Mouse (Mus musculus): ENCODE measurements around the gene Map3k20.
A peak's percentile ranks its signal among the peaks of the same experiment; 100 is the strongest.

The Map3k20 gene

GRCm38 (mm10) chr2:72285256-72285887 lies at the start of gene Map3k20:
Map3k20 (plus strand) TSS chr2:72285637.
- DNase-seq (ENCODE audit: inconsistent ontology term) = peak; percentile 80

DNA sequence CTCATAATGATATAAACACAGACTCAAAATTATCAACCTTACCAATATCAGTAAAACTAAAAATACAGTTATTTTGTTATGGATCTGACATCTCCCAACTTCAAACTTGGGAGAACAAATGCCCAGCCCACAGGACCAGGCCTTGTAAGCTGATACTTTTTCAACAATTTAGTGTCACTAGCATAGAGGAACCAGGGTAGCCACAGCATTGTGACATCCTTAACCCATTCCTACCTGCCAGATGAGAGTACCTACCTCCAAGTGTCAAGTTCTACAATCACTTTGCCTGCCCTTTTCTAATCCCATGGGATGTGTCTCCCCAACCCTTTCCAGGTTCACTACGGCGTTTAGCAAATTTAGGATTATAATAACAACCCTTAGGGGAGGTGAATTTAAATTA lies 47.0 kb upstream of the Map3k20 start:
- no peak for DNase-seq (ENCODE audit: inconsistent ontology term)

GRCm38 (mm10) chr2:72238925-72239324 lies 46.5 kb upstream of the Map3k20 start:
- no peak for DNase-seq (ENCODE audit: inconsistent ontology term)

DNA sequence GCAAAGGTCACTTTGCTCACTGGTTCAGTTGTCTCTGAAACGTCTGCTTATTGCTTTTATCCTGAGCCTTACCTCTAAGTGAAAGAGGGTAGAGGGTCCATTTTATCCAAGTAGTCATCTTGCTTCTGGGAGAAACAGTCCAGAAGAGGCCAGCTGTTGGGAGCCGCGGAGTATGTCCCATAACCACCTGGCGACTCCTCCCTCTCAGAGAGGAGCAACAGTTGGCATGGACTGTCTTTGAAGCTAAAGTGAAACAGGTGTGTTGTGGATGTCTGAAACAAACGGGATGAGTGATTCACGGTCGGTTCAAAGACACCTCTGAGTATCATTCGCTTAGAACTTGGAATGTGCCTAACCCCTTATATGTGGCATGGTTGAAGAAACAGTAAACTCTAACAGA lies 46.0 kb upstream of the Map3k20 start:
- no peak for DNase-seq (ENCODE audit: inconsistent ontology term)

- DNase-seq (ENCODE audit: inconsistent ontology term) = no peak
Observed at GRCm38 (mm10) chr2:72239993-72240392, 45.4 kb upstream of the Map3k20 start.

DNA sequence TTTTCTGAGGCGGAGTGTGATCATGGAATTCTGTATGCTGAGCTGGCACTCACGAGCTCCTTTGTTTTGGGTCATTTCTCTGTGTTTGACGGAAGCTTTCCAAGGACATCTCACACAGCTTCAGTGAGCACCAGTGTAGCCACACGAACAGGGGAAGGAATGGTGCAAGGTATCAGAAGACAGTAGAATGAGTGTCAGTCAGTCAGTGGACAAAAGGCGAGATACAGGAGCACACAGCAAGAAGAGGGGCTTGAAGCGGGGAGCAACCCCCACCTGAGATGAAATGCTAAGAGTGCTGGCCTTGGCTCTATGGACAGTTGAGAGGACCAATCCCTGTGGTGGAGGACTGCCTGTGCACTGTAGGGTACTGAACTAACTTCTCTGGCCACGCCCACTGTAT lies 44.7 kb upstream of the Map3k20 start:
- DNase-seq (ENCODE audit: inconsistent ontology term) = no peak

DNA sequence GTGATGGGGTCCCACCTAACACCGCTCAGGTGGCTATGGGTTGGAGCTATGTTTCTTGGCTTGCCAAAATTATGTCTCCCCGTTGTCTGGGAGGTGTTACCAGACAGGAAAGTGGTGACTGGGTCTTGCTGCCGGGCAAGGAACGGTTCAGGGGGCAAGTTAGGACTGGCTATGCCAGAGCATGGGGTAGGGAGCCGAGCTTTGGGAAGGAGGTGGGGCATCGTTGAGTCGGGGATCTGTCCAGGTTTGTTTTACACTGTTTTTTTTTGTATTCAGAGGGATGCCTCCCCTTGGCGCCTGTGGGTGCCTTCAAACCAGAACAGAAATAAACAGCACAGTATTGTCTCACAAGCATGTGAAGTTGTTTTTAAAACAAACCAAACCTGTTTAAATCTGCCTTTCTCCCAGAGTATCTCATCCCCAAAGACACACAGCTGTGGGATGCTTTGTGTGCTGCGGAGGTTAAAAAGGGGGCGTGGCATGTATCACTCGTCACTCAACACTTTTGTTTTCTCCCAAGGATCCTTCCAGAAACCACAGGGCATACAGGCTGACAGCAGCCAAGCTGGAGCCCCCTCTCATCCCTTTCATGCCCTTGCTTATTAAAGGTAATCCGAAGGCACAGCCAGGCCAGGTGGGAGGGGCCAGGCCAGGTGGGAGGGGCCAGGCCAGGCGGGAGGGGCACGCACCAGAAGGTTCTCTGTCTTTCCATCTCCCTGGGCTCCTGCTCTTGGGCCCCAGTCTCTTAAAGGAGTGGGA lies 43.5 kb upstream of the Map3k20 start:
- DNase-seq (ENCODE audit: inconsistent ontology term) = peak; percentile 16

- no peak for DNase-seq (ENCODE audit: inconsistent ontology term)
Observed at GRCm38 (mm10) chr2:72242910-72243675, 42.3 kb upstream of the Map3k20 start.

GRCm38 (mm10) chr2:72245631-72246030 lies 39.8 kb upstream of the Map3k20 start:
- no peak for DNase-seq (ENCODE audit: inconsistent ontology term)

- no peak for DNase-seq (ENCODE audit: inconsistent ontology term)
Observed at GRCm38 (mm10) chr2:72246376-72246775, 39.1 kb upstream of the Map3k20 start.

DNA sequence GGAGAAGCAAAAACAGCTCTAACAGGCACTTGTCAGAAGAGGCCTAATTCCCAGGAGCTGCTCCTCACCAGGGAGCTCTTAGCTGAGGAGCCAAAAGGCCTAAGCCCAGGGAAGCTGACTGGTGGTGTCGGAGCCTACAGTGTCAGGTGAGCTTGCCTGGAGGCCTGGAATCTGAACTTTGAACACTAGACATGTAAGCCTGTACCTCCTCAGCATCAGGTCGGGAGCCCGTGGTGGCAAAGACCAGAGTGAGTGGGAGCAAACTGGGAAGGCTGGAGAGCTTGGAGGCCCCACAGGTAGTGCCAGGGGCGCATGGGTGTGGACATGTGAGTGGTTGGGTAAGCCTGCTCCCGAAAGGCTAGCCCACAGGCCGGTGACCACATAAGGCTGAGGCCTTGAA lies 37.6 kb upstream of the Map3k20 start:
- DNase-seq (ENCODE audit: inconsistent ontology term) = no peak

DNA sequence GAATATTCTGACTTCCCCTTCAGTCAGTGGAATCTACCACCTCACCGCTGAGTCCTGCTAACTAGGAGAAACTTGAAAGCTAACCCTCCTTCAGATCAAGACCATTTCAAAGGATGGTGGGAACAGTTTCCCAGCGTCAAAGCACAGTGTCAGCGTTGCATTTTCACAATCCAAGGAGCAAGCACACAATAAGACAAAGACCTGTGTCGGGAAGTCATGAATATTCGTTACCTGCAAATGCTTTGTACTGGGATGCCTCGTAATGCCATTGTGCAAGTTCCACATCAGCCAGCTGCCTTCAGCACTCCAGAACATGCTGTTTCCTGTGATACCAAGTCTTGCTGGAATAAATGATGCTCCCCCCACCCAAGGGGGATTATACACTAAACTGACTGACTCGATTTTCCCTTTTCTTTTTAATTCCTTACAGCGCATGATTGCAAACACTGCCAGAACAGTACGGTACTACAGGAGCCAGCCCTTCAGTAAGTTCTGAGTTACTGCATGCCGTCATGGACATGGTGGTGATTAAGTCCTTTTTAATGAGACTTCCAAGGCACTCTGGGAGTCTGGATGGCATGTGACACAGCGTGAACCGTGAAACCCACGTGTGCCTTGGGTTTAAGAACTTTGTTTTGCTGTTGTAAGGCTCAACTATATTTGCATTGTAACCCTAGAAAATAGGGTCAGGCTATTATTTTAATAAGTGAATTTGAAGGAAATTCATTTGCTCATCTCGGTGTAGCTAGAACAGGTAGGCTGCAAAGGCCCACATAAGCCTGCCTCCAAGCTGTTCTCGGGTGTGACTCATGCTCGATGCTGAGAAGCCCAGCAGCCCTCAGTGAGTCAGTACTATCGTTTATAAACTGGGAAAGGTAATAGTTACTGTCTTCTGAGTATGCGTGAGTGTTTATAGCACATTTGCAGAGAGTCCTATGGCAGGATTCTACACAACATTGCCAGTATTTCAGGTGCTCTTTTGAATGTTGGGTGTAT lies 32.6 kb upstream of the Map3k20 start:
- no peak for DNase-seq (ENCODE audit: inconsistent ontology term)

- DNase-seq (ENCODE audit: inconsistent ontology term) = no peak
Observed at GRCm38 (mm10) chr2:72253882-72254281, 31.6 kb upstream of the Map3k20 start.

GRCm38 (mm10) chr2:72254813-72255582 lies 30.4 kb upstream of the Map3k20 start:
- DNase-seq (ENCODE audit: inconsistent ontology term) = peak; percentile 62

- DNase-seq (ENCODE audit: inconsistent ontology term) = no peak
Observed at GRCm38 (mm10) chr2:72260704-72261103, 24.7 kb upstream of the Map3k20 start.

GRCm38 (mm10) chr2:72262814-72263480 lies 22.5 kb upstream of the Map3k20 start:
- DNase-seq (ENCODE audit: inconsistent ontology term) = no peak

GRCm38 (mm10) chr2:72267390-72267789 lies 18.0 kb upstream of the Map3k20 start:
- DNase-seq (ENCODE audit: inconsistent ontology term) = no peak

- DNase-seq (ENCODE audit: inconsistent ontology term) = no peak
Observed at GRCm38 (mm10) chr2:72269651-72270341, 15.6 kb upstream of the Map3k20 start.

DNA sequence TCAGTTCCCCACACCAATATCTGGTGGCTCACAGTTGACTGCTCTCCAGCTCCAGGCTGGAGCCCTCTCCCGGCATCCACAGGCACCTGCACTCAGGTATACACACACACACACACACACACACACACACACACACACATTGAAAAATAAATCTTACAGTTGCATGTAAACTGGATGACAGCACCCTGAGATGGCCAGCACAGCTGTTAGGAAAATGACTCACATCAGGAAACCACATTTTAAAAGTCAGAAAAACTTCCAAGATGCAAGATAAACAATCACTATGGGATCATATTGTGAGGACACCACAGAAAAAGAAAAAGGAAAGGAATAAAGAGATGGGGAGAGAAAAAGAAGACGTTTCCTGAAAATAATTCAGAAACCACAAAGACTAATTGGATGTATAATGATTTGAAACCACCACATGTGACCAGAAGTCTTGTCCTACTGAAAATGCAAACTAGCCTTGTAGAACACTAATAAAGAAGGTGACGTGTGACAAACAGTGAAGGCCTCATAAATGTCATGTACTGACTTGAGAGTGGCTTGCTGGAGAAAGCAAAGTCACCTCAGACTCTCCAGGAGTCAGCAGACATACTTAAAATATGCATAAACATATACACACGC lies 7.1 kb upstream of the Map3k20 start:
- no peak for DNase-seq (ENCODE audit: inconsistent ontology term)
